Mouse (Mus musculus) CD4-positive, CD25-positive, alpha-beta regulatory T cell, adult 9 weeks (primary cell): ENCODE measurements around the gene Pxdc1. TPM values are rescaled to one million over a fixed set of nuclear protein-coding genes. Genes with fewer than 3 reads are reported as not detected.

Experiments
- polyA plus RNA-seq: library from polyadenylated mRNA; unstranded; fragments of 100-300 nt; shearing (Covaris generic); gene quantifications from one replicate; pipeline ENCODE4 v1.2.1, GENCODE M21; 2017

Gene Pxdc1
- polyA plus RNA-seq = 0.20 TPM

DNA sequence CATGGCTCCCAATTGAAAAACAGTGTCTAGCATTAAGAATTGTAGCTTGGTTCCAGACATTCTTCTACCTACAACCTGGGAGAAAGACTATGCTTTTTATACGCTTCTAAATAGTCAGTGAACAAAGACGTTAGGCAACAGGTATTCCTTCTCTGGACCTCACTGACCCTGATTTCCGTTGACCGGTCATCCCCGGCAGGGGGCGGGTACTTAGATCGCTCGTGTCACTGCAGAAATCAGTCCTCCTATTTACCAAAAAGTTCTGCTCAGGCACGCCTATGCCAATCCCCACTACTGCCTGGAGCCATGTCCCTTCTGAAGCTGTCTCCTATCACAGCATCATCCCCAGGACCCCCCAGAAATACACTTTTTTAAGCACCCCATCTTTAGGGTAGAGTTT, at the start of gene Pxdc1:
Pxdc1 (minus strand) TSS at position 96 of the 400 bp plus-strand sequence.

Other genes with a start within 250 kb of the Pxdc1 start
- gene Fam50b, start 81.4 kb upstream of the Pxdc1 start, polyA plus RNA-seq = not detected
- gene Prpf4b, start 221.8 kb upstream of the Pxdc1 start, polyA plus RNA-seq = 126 TPM